Comparison of ENCODE assay signal across 9 mouse cellular contexts in genomic region chr2:167775218-167775915, GRCm38 (mm10).
DNase-seq lines count a peak whose midpoint lies in the region; ATAC-seq and TF ChIP-seq lines count a peak whose summit lies in the region.
"Had no signal": no experiment of that assay in that cellular context is flagged by ENCODE, and none has a peak within 500 bp of the region (broad histone marks: within the 10 kb centered on the region; RNA-seq: fewer than 3 reads in every experiment).

No protein-coding gene starts in this region.

- peak; percentile 28 for DNase-seq in retina, postnatal 1 day
- no peak for DNase-seq in retina, embryonic 14.5 days (ENCODE audit: low spot score)
- DNase-seq in gastrocnemius, postnatal 14 days, result peak; percentile 50
- DNase-seq in kidney, postnatal 36 days, result peak; percentile 65 to 81
- DNase-seq in frontal cortex, postnatal 10 days (ENCODE audit: low spot score in 2 of 2), result no peak
- DNase-seq in ovary, postnatal 36 days (ENCODE audit: low spot score), result no peak
- DNase-seq in layer of hippocampus, adult 2 months (ENCODE audit: low spot score in 2 of 2), result no peak

- no peak for TF ChIP-seq CTCF in layer of hippocampus, adult 2 months (conservative IDR thresholded peaks at IDR 0.05)

- intact Hi-C loops in gastrocnemius, postnatal 14 days (cut with DNase I; ENCODE audit: low total_unique reads), result no loop called here

- ATAC-seq in megakaryocyte progenitor cell, adult 5-6 weeks (replicated peaks; ENCODE audit: poor library complexity), result peak; percentile 76

- H3K4me3 ChIP-seq in layer of hippocampus, adult 2 months, result no peak overlapping the region
- H3K4me3 ChIP-seq: neural tube, embryonic 13.5 days had no signal

- H3K27ac ChIP-seq in layer of hippocampus, adult 2 months, result no peak overlapping the region
- H3K27ac ChIP-seq: neural tube, embryonic 13.5 days had no signal

Comparison
In these comparisons a context has a peak if more than half of its experiments do, and no peak if none do; other contexts are left out.
1. DNase-seq: peak in retina, postnatal 1 day (single experiment), gastrocnemius, postnatal 14 days (single experiment) and kidney, postnatal 36 days (2 of 2); none in retina, embryonic 14.5 days (single experiment), frontal cortex, postnatal 10 days (0 of 2), ovary, postnatal 36 days (single experiment) and layer of hippocampus, adult 2 months (0 of 2).